Mouse (Mus musculus): Measurements from ENCODE around the gene Tspan5. TPM values are rescaled to one million over a fixed set of nuclear protein-coding genes. Genes with fewer than 3 reads are reported as not detected.

The Tspan5 gene
- total and polyA plus RNA-seq, 3 experiments = 28.1 to 35.1 TPM; not detected in 1

GRCm38 (mm10) chr3:138727571-138727970, 14.4 kb upstream of the Tspan5 start:
- peaks cover 0 to 9% of the 10 kb centered on the region in 2 experiments; a peak in 2 of 4 replicates for H3K36me3 ChIP-seq (ENCODE audit: control insufficient read depth in 1 of 2, insufficient read depth in 2 of 2, low read length in 2 of 2)
- no peaks in the 10 kb centered on the region; the same call in 1 of the 2 replicates for H3K79me2 ChIP-seq (ENCODE audit: control insufficient read depth, insufficient read depth, low read length, poor library complexity)
- peaks cover 0 to 6% of the 10 kb centered on the region in 2 experiments for H3K4me1 ChIP-seq (ENCODE audit: control insufficient read depth in 1 of 2, insufficient read depth in 2 of 2, low read length in 2 of 2)
- no peak for TF ChIP-seq ZNF384 (IDR thresholded peaks at IDR 0.05; ENCODE audit: low read depth, low read length)
- no peak for TF ChIP-seq MYB (IDR thresholded peaks at IDR 0.05; ENCODE audit: low read depth, low read length)
- no peak for TF ChIP-seq BHLHE40 (IDR thresholded peaks at IDR 0.05; ENCODE audit: borderline replicate concordance, low read depth, low read length)
- TF ChIP-seq MXI1 (IDR thresholded peaks at IDR 0.05; ENCODE audit: low read depth, low read length) = no peak
- TF ChIP-seq POLR2AphosphoS2 (IDR thresholded peaks at IDR 0.05; ENCODE audit: low read length) = no peak
- TF ChIP-seq ZC3H11A (IDR thresholded peaks at IDR 0.05; ENCODE audit: low read depth, low read length) = no peak
- TF ChIP-seq USF1 (IDR thresholded peaks at IDR 0.05; ENCODE audit: low read depth, low read length) = no peak
- H3K27ac ChIP-seq (ENCODE audit: control insufficient read depth, low read depth, low read length) = no peak overlapping the region
- no peak for DNase-seq (ENCODE audit: low read depth, low spot score)
- H3K4me3 ChIP-seq (ENCODE audit: control insufficient read depth in 1 of 2, insufficient read depth in 1 of 2, low read depth in 2 of 2, low read length in 2 of 2) = no peak overlapping the region
- H3K27me3 ChIP-seq (ENCODE audit: control insufficient read depth in 1 of 2, insufficient read depth in 2 of 2, low read length in 2 of 2) = peaks cover 0 to 2% of the 10 kb centered on the region in 2 experiments; a peak in 3 of 4 replicates
- H3K9me3 ChIP-seq (replicated peaks; ENCODE audit: insufficient read depth, low read length) = no peaks in the 10 kb centered on the region
- no peak overlapping the region for H3K9ac ChIP-seq (ENCODE audit: control insufficient read depth, low read depth, low read length, poor library complexity, severe bottlenecking)

DNA sequence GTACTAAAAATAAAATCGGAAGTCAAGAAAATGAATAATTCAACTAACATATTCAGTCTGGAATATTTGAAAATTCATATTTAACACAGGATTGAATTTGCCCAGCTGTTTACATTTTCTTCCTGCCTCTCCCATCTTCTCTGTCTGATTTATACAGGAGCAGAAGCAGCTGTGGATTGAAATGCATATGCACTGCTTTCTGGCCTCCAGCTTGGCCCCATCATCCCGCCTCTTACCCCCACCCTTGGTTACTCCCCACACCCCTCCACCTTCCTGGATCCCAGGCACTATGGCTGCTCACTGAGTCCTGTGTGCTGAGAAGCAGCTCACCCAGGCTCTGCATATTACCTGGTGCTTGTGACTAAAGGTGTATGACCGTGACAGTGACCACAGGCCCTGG, 13.2 kb upstream of the Tspan5 start:
- Histone ChIP-seq H3K27me3 (ENCODE audit: control insufficient read depth in 1 of 2, insufficient read depth in 2 of 2, low read length in 2 of 2) (peaks cover 0 to 2% of the 10 kb centered on the region in 2 experiments; a peak in 3 of 4 replicates), H3K36me3 (ENCODE audit: control insufficient read depth in 1 of 2, insufficient read depth in 2 of 2, low read length in 2 of 2) (peaks cover 0 to 9% of the 10 kb centered on the region in 2 experiments; a peak in 2 of 4 replicates), H3K4me3 (ENCODE audit: control insufficient read depth in 1 of 2, insufficient read depth in 1 of 2, low read depth in 2 of 2, low read length in 2 of 2) (no peak overlapping the region), H3K9ac (ENCODE audit: control insufficient read depth, low read depth, low read length, poor library complexity, severe bottlenecking) (no peak overlapping the region), H3K9me3 (replicated peaks; ENCODE audit: insufficient read depth, low read length) (no peaks in the 10 kb centered on the region), H3K27ac (ENCODE audit: control insufficient read depth, low read depth, low read length) (no peak overlapping the region), H3K79me2 (ENCODE audit: control insufficient read depth, insufficient read depth, low read length, poor library complexity) (no peaks in the 10 kb centered on the region; the same call in 1 of the 2 replicates), H3K4me1 (ENCODE audit: control insufficient read depth in 1 of 2, insufficient read depth in 2 of 2, low read length in 2 of 2) (peaks cover 0 to 6% of the 10 kb centered on the region in 2 experiments)
- DNase-seq (ENCODE audit: low read depth, low spot score) = no peak
- TF ChIP-seq SMC3 (IDR thresholded peaks at IDR 0.05; ENCODE audit: low read depth, low read length) (no peak), CHD1 (IDR thresholded peaks at IDR 0.05; ENCODE audit: low read depth, low read length) (no peak), NRF1 (IDR thresholded peaks at IDR 0.05; ENCODE audit: insufficient read depth, low read depth, low read length, poor library complexity, severe bottlenecking) (no peak)

- 0 out of 2 replicates have a peak, but pooled peaks have one; percentile 7 for TF ChIP-seq ETS1 (IDR thresholded peaks at IDR 0.05; ENCODE audit: low read depth, low read length)
- no peak for TF ChIP-seq E2F4 (IDR thresholded peaks at IDR 0.05; ENCODE audit: borderline replicate concordance, low read depth, low read length)
- 0 out of 2 replicates have a peak, but pooled peaks have one; percentile 19 for TF ChIP-seq SIN3A (IDR thresholded peaks at IDR 0.05; ENCODE audit: low read length)
- Histone ChIP-seq H3K79me2 (ENCODE audit: control insufficient read depth, insufficient read depth, low read length, poor library complexity) (no peaks in the 10 kb centered on the region; the same call in 1 of the 2 replicates), H3K4me1 (ENCODE audit: control insufficient read depth in 1 of 2, insufficient read depth in 2 of 2, low read length in 2 of 2) (peaks cover 0 to 6% of the 10 kb centered on the region in 2 experiments), H3K9me3 (replicated peaks; ENCODE audit: insufficient read depth, low read length) (no peaks in the 10 kb centered on the region), H3K27me3 (ENCODE audit: control insufficient read depth in 1 of 2, insufficient read depth in 2 of 2, low read length in 2 of 2) (no peaks in the 10 kb centered on the region; a peak in 1 of 4 replicates), H3K27ac (ENCODE audit: control insufficient read depth, low read depth, low read length) (no peak overlapping the region), H3K9ac (ENCODE audit: control insufficient read depth, low read depth, low read length, poor library complexity, severe bottlenecking) (no peak overlapping the region), H3K36me3 (ENCODE audit: control insufficient read depth in 1 of 2, insufficient read depth in 2 of 2, low read length in 2 of 2) (peaks cover 0 to 9% of the 10 kb centered on the region in 2 experiments; a peak in 2 of 4 replicates), H3K4me3 (ENCODE audit: control insufficient read depth in 1 of 2, insufficient read depth in 1 of 2, low read depth in 2 of 2, low read length in 2 of 2) (no peak overlapping the region)
- peak; percentile 68 for DNase-seq (ENCODE audit: low read depth, low spot score)
These were observed 11.2 kb upstream of the Tspan5 start for GRCm38 (mm10) chr3:138730812-138731211.

All from MEL (cell line).